Mouse (Mus musculus) splenic B cell, adult 2 months (primary cell): Measurements from ENCODE around the gene Pcbp2.

Source experiments
- DNase-seq: peaks from one replicate; pipeline ENCODE4 v3.0.0-alpha.2; 2011; ENCODE audit warnings: low read depth, low spot score
- H3K27me3 ChIP-seq: 2 replicates; pipeline ENCODE4 v1.6.1; 2012; ENCODE audit warnings: mild to moderate bottlenecking, low read length, moderate library complexity, mixed read lengths; ENCODE audit not compliant: control insufficient read depth, poor library complexity, insufficient read depth, severe bottlenecking
- H3K36me3 ChIP-seq: 2 replicates; pipeline ENCODE4 v1.6.1; 2012; ENCODE audit warnings: mild to moderate bottlenecking, low read length, moderate library complexity, mixed read lengths; ENCODE audit not compliant: control insufficient read depth, poor library complexity, insufficient read depth, severe bottlenecking

Pcbp2 gene

DNA sequence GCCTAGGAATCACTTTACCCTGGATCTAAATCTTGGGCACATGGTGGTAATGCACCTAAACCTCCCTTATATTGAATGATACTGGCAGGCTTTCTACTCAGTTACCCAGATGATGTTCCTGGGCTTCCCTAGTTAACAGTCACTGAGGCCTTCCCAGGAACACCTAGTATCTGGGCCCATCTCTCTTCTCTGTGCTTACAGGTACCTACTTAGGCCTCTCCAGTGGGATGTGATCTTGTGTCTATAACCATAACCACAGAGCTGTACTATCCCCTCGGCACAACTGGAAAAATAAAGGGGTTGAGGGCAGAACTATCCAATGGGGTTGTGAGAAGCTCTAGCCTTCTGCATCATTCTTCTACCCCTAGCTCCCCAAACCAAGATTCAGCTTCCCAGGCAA, 36.5 kb downstream of the Pcbp2 start:
- no peaks in the 10 kb centered on the region for H3K27me3 ChIP-seq
- H3K36me3 ChIP-seq = 0 out of 2 replicates have a peak, but pooled peaks cover 1% of the 10 kb centered on the region
- DNase-seq = no peak

DNA sequence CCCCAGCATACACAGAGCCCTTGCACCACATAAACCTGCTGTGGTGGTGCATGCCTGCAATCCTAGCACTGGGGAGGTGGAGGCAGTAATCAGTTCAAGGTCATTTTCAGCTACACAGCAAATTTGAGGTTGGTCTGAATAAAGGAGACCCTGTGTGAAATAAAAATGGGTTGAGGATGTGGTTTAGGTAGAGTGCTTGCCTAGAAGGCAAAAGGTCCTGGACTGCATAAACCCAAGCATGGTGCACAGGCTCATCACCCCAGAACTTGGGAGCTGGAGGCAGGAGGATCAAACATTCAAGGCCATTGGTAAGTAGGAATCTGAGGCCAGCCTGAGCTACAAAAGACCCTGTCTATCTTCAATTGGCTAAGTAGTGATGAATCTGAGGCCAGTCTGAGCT, 37.2 kb downstream of the Pcbp2 start:
- DNase-seq = no peak
- Histone ChIP-seq H3K27me3 (no peaks in the 10 kb centered on the region), H3K36me3 (0 out of 2 replicates have a peak, but pooled peaks cover 1% of the 10 kb centered on the region)

DNA sequence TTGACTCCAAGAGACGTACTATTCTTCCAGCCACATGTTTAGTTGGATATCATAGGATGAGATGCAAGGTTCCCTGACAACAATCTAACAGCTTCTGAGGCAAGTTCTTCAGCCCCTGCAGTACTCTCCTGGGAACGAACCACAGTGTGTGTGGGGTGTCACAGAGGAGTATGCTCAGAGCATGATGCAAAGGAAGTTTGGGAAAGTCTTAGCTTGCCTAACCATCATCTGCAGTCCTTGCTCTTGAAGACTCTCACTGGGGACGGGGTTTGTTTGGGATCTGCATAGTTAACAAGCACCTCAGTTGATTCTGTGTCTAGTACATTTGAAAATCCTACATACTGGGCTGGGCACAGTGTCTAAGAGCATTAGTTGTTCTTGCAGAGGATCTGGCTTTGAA, 38.0 kb downstream of the Pcbp2 start:
- DNase-seq = no peak
- Histone ChIP-seq H3K27me3 (no peaks in the 10 kb centered on the region), H3K36me3 (0 out of 2 replicates have a peak, but pooled peaks cover 1% of the 10 kb centered on the region)

DNA sequence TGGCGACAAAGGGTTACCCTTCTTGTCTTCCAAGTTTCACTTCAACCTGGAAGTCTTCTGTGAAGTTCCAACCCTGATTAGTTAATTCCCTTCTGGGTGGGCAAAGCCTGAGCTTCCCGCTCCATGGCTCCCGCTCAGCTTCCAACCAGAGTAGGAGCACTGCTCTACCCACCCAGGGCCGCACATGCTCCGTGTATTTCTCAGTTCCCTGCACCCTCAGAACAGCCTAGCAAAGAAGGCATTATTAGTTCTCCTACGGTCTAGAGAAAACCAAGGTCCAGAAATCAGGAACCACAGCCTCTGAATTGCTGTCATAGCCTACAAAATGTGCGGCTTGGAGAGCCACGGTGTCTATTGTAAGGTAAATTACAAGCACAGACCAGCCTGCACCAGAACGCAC, 39.8 kb downstream of the Pcbp2 start:
- no peak for DNase-seq
- Histone ChIP-seq H3K27me3 (no peaks in the 10 kb centered on the region), H3K36me3 (no peaks in the 10 kb centered on the region)

GRCm38 (mm10) chr15:102510590-102511284, 40.4 kb downstream of the Pcbp2 start:
- DNase-seq = peak; percentile 85
- H3K27me3 ChIP-seq = no peaks in the 10 kb centered on the region
- H3K36me3 ChIP-seq = no peaks in the 10 kb centered on the region

GRCm38 (mm10) chr15:102511285-102511833, 41.0 kb downstream of the Pcbp2 start:
- no peaks in the 10 kb centered on the region for H3K36me3 ChIP-seq
- DNase-seq = peak; percentile 28
- H3K27me3 ChIP-seq = no peaks in the 10 kb centered on the region

DNA sequence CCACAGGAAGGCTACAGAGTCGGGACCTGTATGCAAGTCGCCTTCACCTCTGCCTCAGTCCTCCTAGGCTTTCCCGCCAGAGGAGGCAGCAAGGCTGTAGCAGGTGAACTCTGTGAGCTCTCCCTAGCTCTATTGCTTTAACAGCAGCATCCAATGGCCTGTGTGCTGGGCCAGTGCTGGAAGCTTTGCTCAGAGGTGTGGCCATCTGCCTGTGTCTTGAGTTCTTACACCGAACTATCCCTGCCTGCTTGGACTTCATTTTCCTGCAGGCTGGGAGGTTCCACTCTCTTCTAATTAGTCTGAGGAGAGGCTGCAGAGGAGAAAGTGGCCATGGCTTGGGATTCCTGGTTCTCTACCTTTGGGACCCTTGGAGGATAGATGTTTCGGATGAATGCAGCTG, 41.7 kb downstream of the Pcbp2 start:
- Histone ChIP-seq H3K27me3 (no peaks in the 10 kb centered on the region), H3K36me3 (no peaks in the 10 kb centered on the region)
- DNase-seq = no peak

GRCm38 (mm10) chr15:102512471-102512870, 42.1 kb downstream of the Pcbp2 start:
- no peak for DNase-seq
- Histone ChIP-seq H3K27me3 (no peaks in the 10 kb centered on the region), H3K36me3 (no peaks in the 10 kb centered on the region)

DNA sequence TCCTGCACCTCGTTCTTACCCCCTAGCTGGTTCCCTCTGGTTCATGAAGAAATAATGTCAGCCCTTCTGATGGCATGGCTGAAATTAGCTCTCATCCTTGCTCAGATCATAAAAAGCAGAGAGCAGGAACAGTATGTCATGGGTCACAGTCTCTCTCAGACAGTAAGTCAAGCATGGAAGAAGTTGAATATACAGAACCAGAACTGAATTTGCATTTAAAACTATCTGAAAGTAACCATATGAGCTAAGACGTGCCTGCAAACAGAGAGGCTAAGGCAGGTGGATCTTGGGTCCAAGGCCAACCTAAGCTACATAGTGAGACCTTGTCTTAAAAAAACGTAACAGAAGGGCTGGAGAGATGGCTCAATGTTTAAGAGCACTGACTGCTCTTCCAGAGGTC, 42.7 kb downstream of the Pcbp2 start:
- peak; percentile 19 for DNase-seq
- H3K27me3 ChIP-seq = no peaks in the 10 kb centered on the region
- no peaks in the 10 kb centered on the region for H3K36me3 ChIP-seq

GRCm38 (mm10) chr15:102515261-102515660, 44.9 kb downstream of the Pcbp2 start:
- DNase-seq = no peak
- Histone ChIP-seq H3K36me3 (no peaks in the 10 kb centered on the region), H3K27me3 (no peaks in the 10 kb centered on the region)

- no peak for DNase-seq
- Histone ChIP-seq H3K27me3 (no peaks in the 10 kb centered on the region), H3K36me3 (no peaks in the 10 kb centered on the region)
Measured at GRCm38 (mm10) chr15:102515791-102516190, 45.5 kb downstream of the Pcbp2 start.

DNA sequence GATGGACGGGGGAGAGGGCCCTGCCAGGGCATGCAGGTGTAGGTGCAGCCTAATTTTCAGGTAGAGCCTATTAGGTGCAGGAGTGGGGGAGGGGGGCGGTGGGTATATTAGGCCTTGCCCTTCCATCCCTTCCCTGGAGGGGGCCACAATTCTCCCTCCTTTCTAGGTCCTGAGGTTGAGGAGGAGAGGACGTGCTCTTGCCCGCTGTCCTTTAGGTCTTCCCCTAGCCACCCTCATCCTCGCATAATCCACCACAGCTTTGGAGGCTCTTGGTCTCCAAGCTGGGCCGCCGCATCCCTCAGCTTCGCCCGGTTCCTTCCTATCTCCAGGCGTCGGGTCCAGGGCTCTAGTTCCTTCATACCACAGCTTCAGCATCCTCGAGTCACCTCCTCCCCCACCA, 46.0 kb downstream of the Pcbp2 start:
- DNase-seq = no peak

DNA sequence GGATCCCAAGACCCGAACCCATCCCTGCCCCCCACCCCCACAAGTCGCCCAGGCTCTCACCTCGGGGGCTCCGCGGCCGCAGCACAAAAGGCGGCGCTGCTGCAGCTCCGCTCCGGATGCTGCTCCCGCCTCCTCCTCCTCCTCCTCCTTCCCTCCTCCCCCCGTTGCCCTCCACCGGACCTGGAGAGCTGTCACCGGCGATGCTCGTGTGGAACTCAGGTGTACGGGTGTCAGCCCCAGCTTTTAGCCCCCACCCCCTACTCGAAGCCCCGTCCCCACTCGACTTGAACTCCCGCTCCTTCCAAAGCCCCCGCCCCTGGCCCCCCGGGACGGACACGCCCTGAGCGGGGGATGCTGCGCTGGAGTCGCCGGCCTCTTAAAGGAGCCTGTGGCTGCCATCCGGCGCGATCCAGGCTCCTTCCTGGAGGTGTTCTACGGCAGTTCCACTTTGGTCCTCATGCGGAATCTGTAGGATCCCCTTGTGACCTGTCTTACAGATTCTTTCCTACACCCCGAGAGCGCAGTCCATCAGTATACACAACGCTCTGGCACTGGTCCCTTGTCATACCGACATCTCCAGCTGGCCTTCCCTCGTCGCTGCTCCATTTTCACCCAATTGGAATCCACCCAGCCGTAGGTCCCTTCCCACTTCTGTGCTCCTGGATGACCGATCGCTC, 46.5 kb downstream of the Pcbp2 start, which contains the start of gene Map3k12:
Gene Map3k12, minus strand, starts transcription at position 337 of the 677 bp plus-strand sequence.
- DNase-seq = peak; percentile 49
- no peaks in the 10 kb centered on the region for H3K27me3 ChIP-seq
- H3K36me3 ChIP-seq = no peaks in the 10 kb centered on the region

More for the DNA sequence above, 46.0 kb downstream of the Pcbp2 start:
- no peaks in the 10 kb centered on the region for H3K36me3 ChIP-seq
- no peaks in the 10 kb centered on the region for H3K27me3 ChIP-seq

- H3K27me3 ChIP-seq = no peaks in the 10 kb centered on the region
- DNase-seq = no peak
- no peaks in the 10 kb centered on the region for H3K36me3 ChIP-seq
Measured at GRCm38 (mm10) chr15:102517631-102517975, 47.3 kb downstream of the Pcbp2 start.
